Mouse (Mus musculus): ENCODE measurements around the gene Smarca4. TPM values are rescaled to one million over a fixed set of nuclear protein-coding genes. Genes with fewer than 3 reads are reported as not detected.

Smarca4 gene
- polyA plus RNA-seq, 1 experiment from 2014 or later = 157 TPM

DNA sequence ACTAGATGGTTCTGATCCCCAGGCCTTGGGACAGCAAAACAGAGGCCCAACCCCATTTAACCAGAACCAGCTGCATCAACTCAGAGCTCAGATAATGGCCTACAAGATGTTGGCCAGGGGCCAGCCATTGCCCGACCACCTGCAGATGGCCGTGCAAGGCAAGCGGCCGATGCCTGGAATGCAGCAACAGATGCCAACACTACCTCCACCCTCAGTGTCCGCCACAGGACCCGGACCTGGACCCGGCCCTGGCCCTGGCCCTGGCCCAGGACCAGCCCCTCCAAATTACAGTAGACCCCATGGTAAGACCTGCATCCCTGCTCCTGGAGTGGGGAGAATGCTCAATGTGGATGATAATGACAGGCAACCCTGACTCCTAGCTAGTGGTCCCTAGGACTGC lies 19.7 kb downstream of the Smarca4 start:
- H3K27ac ChIP-seq (replicated peaks) = no peak overlapping the region
- H3K4me3 ChIP-seq = no peak overlapping the region
- no peak for DNase-seq (ENCODE audit: low spot score)
- no peaks in the 10 kb centered on the region for H3K27me3 ChIP-seq (replicated peaks; ENCODE audit: low read depth, poor library complexity, severe bottlenecking)
- no peaks in the 10 kb centered on the region for H3K4me1 ChIP-seq
- H3K9me3 ChIP-seq = no peaks in the 10 kb centered on the region
- peaks cover 97% of the 10 kb centered on the region for H3K36me3 ChIP-seq (replicated peaks)
- 86% methylated on average over 7 of the region's 7 CpGs for WGBS

DNA sequence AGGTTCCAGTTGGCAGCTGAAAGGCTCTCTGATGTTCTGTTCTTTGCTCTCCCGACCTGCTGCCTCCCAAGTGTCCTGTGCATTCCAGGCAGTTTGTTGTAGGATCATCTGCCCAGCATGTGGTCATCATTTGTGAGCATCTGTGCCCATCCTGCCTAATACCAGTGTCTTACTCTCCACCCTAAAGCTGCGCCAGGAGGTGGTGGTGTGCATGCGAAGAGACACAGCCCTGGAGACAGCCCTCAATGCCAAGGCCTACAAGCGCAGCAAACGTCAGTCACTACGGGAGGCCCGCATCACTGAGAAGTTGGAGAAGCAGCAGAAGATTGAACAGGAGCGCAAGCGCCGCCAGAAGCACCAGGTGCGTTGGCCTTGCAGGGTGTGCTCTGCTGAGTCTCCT lies 23.1 kb downstream of the Smarca4 start:
- DNase-seq (ENCODE audit: low spot score) = no peak
- Histone ChIP-seq H3K27me3 (replicated peaks; ENCODE audit: low read depth, poor library complexity, severe bottlenecking) (no peaks in the 10 kb centered on the region), H3K9me3 (no peaks in the 10 kb centered on the region), H3K4me1 (no peaks in the 10 kb centered on the region), H3K27ac (replicated peaks) (no peak overlapping the region), H3K36me3 (replicated peaks) (peaks cover 100% of the 10 kb centered on the region), H3K4me3 (no peak overlapping the region)
- 96% methylated on average over 11 of the region's 11 CpGs for WGBS

DNA sequence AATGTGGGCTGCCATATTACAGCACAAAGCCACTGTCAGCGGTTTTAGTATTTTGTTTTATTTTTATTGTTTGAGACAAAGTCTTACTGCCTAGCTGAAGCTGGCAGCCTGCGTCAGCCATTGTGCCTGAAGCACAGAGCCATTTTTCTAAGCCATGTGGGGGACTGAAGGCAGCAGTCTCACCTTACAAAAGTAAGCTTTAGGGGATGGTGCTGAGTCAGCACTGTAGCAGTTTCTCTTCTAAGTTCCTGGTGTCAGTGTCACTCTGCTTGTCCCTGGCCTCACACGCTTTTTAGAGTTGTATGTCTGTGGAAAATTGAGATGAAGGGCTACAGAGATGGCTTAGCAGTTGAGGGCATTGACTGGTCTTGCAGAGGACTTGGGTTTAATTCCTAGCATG lies 30.4 kb downstream of the Smarca4 start:
- Histone ChIP-seq H3K27me3 (replicated peaks; ENCODE audit: low read depth, poor library complexity, severe bottlenecking) (no peaks in the 10 kb centered on the region), H3K27ac (replicated peaks) (no peak overlapping the region), H3K4me3 (no peak overlapping the region), H3K9me3 (no peaks in the 10 kb centered on the region), H3K4me1 (no peaks in the 10 kb centered on the region), H3K36me3 (replicated peaks) (peaks cover 99% of the 10 kb centered on the region)
- WGBS = 94% methylated on average over 3 of the region's 3 CpGs
- DNase-seq (ENCODE audit: low spot score) = no peak

DNA sequence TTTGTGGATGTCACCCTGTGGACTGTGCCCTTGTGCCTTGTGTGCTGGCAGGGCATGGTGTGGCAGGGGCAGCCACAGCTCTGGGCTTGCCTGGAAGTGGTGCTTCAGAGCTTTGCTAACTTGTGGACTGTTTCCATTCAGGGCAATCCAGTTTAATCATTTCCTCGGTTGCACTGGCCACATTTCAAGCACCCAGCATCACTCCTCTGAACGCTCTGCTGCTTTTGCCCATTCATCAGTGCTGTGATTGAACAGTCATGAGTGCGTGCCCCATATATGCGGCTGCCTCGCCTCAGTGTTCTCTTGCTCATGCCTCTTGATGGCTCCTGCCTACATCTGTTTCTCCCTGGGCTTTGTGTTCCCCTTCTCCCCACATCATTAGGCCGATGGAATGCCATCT lies 31.8 kb downstream of the Smarca4 start:
- Histone ChIP-seq H3K4me1 (no peaks in the 10 kb centered on the region), H3K4me3 (no peak overlapping the region), H3K27ac (replicated peaks) (no peak overlapping the region), H3K9me3 (no peaks in the 10 kb centered on the region), H3K27me3 (replicated peaks; ENCODE audit: low read depth, poor library complexity, severe bottlenecking) (no peaks in the 10 kb centered on the region), H3K36me3 (replicated peaks) (peaks cover 99% of the 10 kb centered on the region)
- DNase-seq (ENCODE audit: low spot score) = no peak
- WGBS = 90% methylated on average over 6 of the region's 6 CpGs

DNA sequence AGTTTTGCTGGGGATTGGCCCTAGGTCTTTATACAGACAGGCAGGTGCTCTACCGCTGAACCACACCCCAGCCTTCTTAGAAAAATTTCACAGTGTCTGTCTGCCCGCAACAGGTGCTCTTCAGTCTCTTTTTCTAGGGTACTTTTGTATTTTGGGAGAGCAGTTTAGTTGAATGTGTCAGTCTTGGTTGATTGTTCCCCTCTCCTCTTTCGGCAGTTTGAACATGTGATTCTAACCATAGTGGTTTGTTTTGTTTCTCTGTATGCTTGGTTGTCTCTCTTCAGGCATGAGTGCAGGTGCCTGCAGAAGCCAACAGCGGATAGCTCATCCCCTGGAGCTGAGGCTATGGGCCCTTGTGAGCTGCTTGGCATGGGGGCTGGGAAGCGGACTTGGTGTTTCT lies 36.3 kb downstream of the Smarca4 start:
- WGBS = 94% methylated on average over 5 of the region's 5 CpGs
- H3K4me1 ChIP-seq = no peaks in the 10 kb centered on the region
- no peaks in the 10 kb centered on the region for H3K27me3 ChIP-seq (replicated peaks; ENCODE audit: low read depth, poor library complexity, severe bottlenecking)
- H3K4me3 ChIP-seq = no peak overlapping the region
- H3K36me3 ChIP-seq (replicated peaks) = peaks cover 99% of the 10 kb centered on the region
- no peak overlapping the region for H3K27ac ChIP-seq (replicated peaks)
- no peak for DNase-seq (ENCODE audit: low spot score)
- no peaks in the 10 kb centered on the region for H3K9me3 ChIP-seq

DNA sequence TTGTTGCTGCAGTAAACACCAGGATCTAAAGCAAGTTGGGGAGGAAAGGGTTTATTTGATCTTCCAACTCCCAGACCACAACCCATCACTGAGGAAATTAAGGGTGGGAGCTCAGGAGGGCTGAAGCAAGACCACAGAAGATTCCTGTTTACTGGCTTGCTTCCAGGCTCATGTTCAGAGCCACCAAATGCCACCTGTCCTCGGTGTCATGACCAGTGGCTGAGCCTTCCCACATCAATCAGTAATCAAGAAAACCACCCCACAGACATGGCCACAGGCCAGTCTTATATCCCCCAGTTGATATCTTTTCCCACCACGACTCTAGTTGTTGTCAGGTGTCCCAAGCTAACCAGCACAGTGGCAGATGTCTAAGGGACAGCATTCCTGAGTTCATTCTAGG lies 37.3 kb downstream of the Smarca4 start:
- Histone ChIP-seq H3K36me3 (replicated peaks) (peaks cover 99% of the 10 kb centered on the region), H3K4me1 (no peaks in the 10 kb centered on the region), H3K4me3 (no peak overlapping the region), H3K27ac (replicated peaks) (no peak overlapping the region), H3K27me3 (replicated peaks; ENCODE audit: low read depth, poor library complexity, severe bottlenecking) (no peaks in the 10 kb centered on the region), H3K9me3 (no peaks in the 10 kb centered on the region)
- WGBS = 89% methylated on average over 2 of the region's 2 CpGs
- no peak for DNase-seq (ENCODE audit: low spot score)

DNA sequence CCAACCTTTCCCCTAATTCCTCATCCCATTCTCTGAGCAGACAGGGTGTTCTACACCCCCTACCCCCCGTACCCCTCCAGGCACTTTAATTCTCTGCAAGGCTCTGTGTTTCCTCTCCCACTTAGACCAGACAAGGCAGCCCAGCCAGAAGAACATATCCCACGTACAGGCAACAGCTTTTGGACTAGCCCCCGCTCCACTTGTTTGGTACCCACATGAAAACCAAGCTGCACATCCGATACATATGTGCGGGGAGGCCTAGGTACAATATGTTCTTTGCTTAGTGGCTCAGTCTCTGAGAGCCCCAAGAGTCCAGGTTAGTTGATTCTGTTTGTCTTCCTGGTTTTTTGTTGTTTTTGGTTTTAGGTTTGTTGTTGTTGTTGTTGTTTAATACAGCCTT lies 46.1 kb downstream of the Smarca4 start:
- Histone ChIP-seq H3K36me3 (replicated peaks) (peaks cover 100% of the 10 kb centered on the region), H3K27ac (replicated peaks) (no peak overlapping the region), H3K4me3 (no peak overlapping the region), H3K27me3 (replicated peaks; ENCODE audit: low read depth, poor library complexity, severe bottlenecking) (no peaks in the 10 kb centered on the region), H3K4me1 (no peaks in the 10 kb centered on the region), H3K9me3 (no peaks in the 10 kb centered on the region)
- no peak for DNase-seq (ENCODE audit: low spot score)
- WGBS = 96% methylated on average over 5 of the region's 5 CpGs

DNA sequence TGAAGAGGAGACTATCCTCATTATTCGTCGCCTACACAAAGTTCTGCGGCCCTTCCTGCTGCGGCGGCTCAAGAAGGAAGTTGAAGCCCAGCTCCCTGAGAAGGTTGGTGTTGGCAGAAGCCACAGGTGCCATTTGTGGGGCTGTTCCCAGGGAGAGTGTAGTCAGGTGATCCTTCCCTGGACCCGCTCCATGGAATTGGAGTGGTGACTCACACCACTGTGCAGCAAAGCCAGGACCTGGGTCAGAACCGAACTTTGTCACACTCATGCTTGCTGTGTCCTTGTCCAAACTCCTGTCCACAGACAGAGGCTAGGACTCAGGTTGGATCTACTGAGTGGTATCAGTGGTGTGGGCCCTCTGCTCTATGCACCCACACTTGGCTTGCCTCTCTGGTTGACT lies 53.0 kb downstream of the Smarca4 start:
- Histone ChIP-seq H3K4me3 (no peak overlapping the region), H3K4me1 (no peaks in the 10 kb centered on the region), H3K27ac (replicated peaks) (no peak overlapping the region), H3K9me3 (no peaks in the 10 kb centered on the region), H3K27me3 (replicated peaks; ENCODE audit: low read depth, poor library complexity, severe bottlenecking) (no peaks in the 10 kb centered on the region), H3K36me3 (replicated peaks) (peaks cover 100% of the 10 kb centered on the region)
- DNase-seq (ENCODE audit: low spot score) = no peak
- 94% methylated on average over 7 of the region's 7 CpGs for WGBS

DNA sequence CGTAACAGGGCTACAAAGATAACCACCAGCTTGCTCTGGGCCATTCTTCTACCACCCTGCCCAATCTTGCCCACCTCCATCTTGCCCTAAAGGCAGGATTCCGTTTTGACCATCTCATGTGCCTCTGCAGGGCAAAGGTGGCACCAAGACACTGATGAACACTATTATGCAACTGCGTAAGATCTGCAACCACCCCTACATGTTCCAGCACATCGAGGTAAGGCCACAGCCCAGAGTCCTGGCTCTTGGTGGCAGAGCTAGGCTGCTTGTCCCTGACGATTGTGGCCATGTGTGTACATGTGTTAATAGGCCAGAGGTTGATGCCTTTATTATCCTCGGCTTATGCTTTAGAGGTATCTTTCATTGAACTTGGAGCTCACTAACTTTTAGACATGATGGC lies 54.4 kb downstream of the Smarca4 start:
- no peak for DNase-seq (ENCODE audit: low spot score)
- H3K27ac ChIP-seq (replicated peaks) = no peak overlapping the region
- H3K9me3 ChIP-seq = no peaks in the 10 kb centered on the region
- no peak overlapping the region for H3K4me3 ChIP-seq
- peaks cover 100% of the 10 kb centered on the region for H3K36me3 ChIP-seq (replicated peaks)
- no peaks in the 10 kb centered on the region for H3K4me1 ChIP-seq
- H3K27me3 ChIP-seq (replicated peaks; ENCODE audit: low read depth, poor library complexity, severe bottlenecking) = no peaks in the 10 kb centered on the region
- 91% methylated on average over 6 of the region's 6 CpGs for WGBS

DNA sequence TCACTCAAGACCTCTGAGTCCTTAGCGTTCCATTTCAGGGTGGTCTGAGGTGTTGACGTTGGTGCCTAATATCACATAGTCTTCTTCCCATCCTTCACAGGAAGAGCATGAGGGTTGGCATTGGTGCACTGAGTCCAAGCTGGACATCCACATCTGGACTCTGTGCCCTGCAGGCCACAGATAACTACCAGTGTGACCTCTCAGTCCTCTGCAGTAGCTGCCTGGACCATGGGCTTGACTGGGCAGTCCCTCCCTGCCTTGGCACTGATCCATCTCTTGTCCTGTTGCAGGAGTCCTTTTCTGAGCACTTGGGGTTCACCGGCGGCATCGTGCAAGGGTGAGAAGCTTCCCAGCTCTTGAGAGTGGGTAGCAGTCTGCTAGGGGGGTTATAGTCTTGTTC lies 55.8 kb downstream of the Smarca4 start:
- Histone ChIP-seq H3K9me3 (no peaks in the 10 kb centered on the region), H3K4me3 (no peak overlapping the region), H3K36me3 (replicated peaks) (peaks cover 100% of the 10 kb centered on the region), H3K4me1 (no peaks in the 10 kb centered on the region), H3K27me3 (replicated peaks; ENCODE audit: low read depth, poor library complexity, severe bottlenecking) (no peaks in the 10 kb centered on the region), H3K27ac (replicated peaks) (no peak overlapping the region)
- no peak for DNase-seq (ENCODE audit: low spot score)
- WGBS = 95% methylated on average over 5 of the region's 5 CpGs

DNA sequence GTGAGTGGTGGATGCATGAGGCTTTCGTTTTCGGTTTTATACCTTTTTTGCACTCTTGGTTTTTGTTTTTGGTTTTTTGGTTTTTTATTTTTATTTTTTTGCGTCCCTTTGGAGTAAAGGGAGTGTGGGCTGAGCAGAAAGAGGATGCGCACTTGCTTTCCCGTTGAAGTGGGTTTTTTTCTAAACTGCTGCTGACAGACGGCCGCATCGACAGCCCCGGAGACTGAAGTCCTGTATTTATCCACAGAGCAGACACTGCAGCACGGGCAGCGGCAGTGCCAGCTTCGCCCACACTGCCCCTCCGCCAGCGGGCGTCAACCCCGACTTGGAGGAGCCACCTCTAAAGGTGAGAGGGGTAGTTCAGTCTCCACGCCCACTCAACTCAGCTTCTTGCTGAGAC lies 61.7 kb downstream of the Smarca4 start:
- Histone ChIP-seq H3K9me3 (no peaks in the 10 kb centered on the region), H3K4me1 (no peaks in the 10 kb centered on the region), H3K27ac (replicated peaks) (no peak overlapping the region), H3K36me3 (replicated peaks) (peaks cover 99% of the 10 kb centered on the region), H3K4me3 (no peak overlapping the region), H3K27me3 (replicated peaks; ENCODE audit: low read depth, poor library complexity, severe bottlenecking) (no peaks in the 10 kb centered on the region)
- DNase-seq (ENCODE audit: low spot score) = no peak
- 96% methylated on average over 17 of the region's 17 CpGs for WGBS

DNA sequence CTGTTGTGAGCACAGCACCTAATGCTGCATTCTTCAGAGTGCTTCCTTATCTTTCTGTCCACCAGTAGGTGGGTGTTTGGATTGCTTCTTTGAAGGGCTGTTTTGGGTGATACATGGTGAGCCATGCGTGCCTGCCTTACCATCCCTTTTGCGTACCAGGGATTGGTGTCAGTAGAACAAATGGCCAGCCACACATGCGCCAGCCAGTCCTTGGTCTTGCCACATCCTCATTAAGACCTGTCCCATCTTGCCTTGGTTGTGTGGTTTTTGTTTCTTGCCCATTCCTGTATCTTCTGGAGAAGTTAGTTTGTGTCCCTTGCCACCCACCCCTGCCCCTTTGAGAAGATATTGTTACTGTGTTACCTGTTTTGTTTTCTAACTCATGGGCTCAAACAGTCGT lies 64.5 kb downstream of the Smarca4 start:
- Histone ChIP-seq H3K27ac (replicated peaks) (no peak overlapping the region), H3K9me3 (no peaks in the 10 kb centered on the region), H3K4me1 (no peaks in the 10 kb centered on the region), H3K4me3 (no peak overlapping the region), H3K36me3 (replicated peaks) (peaks cover 99% of the 10 kb centered on the region), H3K27me3 (replicated peaks; ENCODE audit: low read depth, poor library complexity, severe bottlenecking) (no peaks in the 10 kb centered on the region)
- no peak for DNase-seq (ENCODE audit: low spot score)
- 91% methylated on average over 4 of the region's 4 CpGs for WGBS

DNA sequence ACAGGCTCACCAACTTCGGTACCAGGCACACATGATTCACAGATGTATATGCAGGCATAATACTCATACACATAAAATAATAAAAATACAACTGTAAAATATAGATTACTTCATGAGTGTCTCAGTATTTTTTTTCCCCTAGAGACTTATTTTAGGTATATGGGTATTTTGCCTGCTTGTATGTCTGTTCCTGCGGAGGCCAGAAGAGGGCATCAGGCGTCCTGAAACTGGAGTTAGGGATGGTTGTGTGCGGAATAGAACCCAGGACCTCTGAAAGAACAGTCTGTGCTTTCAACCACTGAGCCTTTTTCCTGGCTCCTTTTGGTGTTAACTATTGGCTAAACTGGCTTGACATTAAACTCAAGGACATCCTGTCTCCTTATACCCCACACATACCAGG lies 66.9 kb downstream of the Smarca4 start:
- Histone ChIP-seq H3K27ac (replicated peaks) (no peak overlapping the region), H3K4me1 (no peaks in the 10 kb centered on the region), H3K4me3 (no peak overlapping the region), H3K9me3 (no peaks in the 10 kb centered on the region), H3K36me3 (replicated peaks) (peaks cover 99% of the 10 kb centered on the region), H3K27me3 (replicated peaks; ENCODE audit: low read depth, poor library complexity, severe bottlenecking) (no peaks in the 10 kb centered on the region)
- WGBS = 89% methylated on average over 4 of the region's 4 CpGs
- no peak for DNase-seq (ENCODE audit: low spot score)

DNA sequence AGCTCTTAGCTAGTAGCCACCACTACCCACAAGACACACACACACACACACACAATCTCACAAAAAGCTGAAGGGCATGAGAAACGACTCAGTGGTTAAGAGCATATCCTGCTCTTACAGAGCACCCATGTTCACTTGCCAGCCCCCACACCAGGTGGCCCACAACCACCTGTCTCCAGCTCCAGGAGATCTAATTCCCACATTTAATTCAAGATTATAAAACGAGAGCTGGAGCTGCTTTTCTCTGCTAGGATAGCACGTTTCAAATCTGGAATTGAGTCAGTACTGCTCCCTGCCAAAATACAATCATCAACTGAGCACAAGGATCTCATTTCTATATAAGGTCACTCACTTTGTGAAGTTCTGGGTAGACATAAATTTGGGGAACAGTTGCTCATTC lies 67.9 kb downstream of the Smarca4 start:
- H3K36me3 ChIP-seq (replicated peaks) = peaks cover 99% of the 10 kb centered on the region

More for the DNA sequence above, 67.9 kb downstream of the Smarca4 start:
- Histone ChIP-seq H3K27me3 (replicated peaks; ENCODE audit: low read depth, poor library complexity, severe bottlenecking) (no peaks in the 10 kb centered on the region), H3K4me3 (no peak overlapping the region), H3K27ac (replicated peaks) (no peak overlapping the region), H3K4me1 (no peaks in the 10 kb centered on the region), H3K9me3 (no peaks in the 10 kb centered on the region)
- 89% methylated on average over 3 of the region's 3 CpGs for WGBS
- no peak for DNase-seq (ENCODE audit: low spot score)

Measured in embryonic facial prominence, embryonic 10.5 days (tissue).